Mouse (Mus musculus): Measurements from ENCODE around the gene Fbxl8.

Gene Fbxl8

DNA sequence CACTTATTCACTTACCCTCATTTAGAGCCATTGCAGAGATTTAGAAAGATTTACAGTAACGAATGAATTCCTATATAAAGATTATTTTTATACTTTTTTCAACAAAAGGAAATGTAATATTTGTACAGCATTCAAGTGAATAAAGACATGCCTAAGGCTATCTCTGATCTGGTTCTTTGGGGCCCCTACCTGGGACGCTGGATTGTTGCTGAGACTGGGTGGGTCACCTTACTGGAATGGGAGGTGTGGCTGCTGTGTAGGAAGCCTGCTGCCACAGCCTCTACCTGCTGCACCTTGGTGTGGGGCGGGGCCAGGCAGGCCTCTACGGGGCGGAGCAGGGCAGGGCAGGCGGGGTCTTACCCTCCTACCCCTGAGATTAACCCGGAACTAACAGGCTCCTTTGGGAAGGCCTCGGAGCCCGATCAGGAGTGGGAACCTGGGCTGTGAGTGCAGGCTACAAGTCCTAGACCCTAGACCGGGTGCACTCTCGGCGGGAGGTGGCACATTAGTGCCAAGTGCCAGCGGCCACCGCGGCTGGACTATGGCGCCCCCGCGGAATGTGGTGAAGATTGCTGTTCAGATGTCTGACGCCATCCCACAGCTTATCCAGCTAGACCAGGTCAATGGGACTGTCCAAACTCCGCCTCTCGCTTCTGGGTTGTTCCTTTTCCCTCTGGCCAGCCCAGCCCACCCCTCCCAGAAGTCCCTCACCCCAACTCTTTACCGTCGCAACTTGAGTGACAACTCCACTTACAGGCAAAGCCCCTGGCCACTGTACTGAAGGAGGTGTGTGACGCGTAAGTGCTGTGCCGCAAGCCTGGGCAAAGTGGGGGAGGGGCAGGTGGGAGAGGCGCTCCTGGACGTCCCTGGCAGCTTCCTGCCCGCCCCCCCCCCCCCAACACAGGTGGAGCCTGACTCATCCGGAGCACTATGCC lies 41.0 kb downstream of the Fbxl8 start, which contains the start of gene Elmo3:
Elmo3 (plus strand) TSS at position 391 of the 935 bp plus-strand sequence.
- DNase-seq: peak; percentile 78

DNA sequence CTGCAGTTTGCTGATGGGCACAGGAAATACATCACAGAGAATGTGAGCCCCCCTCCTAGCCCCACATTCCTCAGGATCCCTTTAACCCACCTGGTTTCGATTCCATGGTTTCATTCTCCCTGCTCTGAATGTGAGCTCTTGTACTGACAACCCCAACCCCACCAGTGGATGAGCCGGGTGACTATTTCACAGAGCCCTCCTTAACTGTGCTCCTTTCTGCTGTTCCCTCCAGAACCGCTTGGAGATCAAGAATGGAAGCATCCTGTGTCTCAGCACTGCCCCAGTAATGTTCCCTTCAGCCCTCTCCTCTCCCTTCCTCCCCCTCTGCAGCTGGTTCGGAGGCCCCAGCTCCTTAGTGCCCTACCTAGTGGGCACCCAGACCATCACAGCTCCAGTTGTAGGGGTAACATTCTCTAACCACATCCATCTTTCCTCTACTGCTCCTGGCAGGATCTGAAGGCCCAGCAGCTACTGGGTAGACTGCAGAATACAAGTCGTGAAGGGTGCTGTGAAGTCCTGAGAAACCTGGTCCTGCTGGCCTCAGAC lies 41.8 kb downstream of the Fbxl8 start:
- no peak for DNase-seq

DNA sequence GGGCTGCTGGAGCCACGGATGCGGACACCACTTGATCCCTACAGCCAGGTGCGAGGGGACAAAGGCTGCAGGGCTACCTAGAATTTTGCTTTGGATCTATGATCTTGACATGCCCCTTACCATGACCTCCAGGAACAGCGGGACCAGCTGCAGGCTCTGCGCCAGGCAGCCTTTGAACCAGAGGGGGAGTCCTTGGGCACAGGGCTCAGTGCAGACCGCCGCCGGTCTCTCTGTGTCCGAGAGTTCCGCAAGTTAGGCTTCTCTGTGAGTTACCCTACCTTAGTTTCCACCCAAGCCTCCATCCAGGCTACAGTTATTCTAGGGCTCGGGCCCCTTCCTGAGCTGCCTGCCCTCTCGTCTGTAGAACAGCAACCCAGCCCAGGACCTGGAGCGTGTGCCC lies 43.2 kb downstream of the Fbxl8 start:
- no peak for DNase-seq

DNA sequence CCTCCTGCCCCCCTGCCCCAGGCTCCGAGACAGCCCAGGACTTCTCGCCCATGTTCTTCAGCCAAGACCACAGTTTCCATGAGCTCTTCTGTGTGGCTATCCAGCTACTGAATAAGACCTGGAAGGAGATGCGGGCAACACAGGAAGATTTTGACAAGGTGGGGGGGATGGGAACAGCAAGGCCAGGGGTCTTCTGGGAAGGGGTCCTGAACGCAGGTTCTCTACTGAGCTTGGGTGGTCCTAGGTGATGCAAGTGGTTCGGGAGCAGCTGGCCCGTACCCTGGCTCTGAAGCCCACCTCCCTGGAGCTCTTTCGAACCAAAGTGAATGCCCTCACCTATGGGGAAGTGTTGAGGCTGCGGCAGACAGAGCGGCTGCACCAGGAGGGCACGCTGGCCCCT lies 44.0 kb downstream of the Fbxl8 start:
- no peak for DNase-seq

DNA sequence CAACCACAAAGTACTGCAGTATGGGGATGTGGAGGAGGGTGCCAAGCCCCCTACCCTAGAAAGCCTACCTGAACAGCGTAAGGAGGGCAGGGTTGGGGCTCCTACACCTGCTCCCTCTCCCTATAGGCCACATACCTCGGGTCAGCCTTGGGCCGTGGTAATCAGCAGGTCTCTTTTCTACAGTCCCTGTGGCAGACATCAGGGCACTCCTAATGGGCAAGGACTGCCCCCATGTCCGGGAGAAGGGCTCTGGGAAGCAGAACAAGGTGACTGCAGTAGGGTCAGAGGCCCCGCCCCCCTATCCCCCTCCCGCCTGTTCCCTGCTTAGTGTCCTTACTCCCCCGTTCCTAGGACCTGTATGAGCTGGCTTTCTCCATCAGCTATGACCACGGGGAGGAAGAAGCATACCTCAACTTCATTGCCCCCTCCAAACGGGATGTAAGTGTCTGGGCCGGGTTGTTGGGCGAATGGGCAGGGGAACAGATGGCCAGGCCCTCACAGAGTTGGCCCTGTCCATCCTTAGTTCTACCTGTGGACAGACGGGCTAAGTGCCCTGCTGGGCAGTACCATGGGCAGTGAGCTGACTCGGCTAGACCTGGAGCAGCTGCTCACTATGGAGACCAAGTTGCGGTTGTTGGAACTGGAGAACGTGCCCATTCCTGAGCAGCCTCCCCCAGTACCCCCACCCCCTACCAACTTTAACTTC lies 44.8 kb downstream of the Fbxl8 start:
- DNase-seq: no peak

DNA sequence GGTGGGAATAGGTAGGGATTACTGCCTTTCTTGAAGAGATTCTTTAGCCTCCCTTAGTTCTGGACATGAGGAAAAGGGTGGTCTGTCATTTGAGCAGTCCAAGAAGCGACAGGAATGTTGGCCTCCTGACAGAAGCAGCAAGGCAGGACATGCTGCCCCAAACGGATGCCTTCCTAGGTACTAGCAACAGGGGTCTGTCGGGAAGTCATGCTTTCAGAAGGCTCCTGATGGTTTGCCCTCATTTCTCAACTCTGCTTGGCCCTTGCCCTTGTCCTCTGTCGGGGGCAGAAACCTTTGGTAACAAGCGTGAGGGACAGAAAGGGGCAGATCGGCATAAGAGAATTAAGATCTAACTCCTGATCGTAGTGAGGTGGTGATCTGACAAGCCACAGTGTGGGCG lies 45.7 kb downstream of the Fbxl8 start:
- DNase-seq: no peak

DNA sequence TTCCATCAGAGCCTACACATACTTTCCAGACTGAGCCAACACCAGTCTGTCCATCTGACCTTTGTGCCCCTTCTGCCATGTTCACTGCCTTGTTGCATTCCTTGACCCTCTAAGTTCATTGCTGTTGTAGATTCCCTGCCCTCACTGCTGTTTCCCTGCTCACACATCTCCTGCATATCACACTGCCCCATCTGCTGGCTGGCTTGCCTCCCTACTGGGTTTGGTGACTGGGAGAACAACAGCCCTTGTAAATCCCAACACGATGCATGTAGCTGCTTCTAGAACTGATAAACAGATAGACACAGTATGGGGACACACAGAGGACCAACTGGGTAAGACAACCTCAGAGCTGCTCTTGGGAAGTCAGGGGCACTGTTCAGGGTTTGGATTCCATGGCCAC lies 47.3 kb downstream of the Fbxl8 start:
- no peak for DNase-seq

DNA sequence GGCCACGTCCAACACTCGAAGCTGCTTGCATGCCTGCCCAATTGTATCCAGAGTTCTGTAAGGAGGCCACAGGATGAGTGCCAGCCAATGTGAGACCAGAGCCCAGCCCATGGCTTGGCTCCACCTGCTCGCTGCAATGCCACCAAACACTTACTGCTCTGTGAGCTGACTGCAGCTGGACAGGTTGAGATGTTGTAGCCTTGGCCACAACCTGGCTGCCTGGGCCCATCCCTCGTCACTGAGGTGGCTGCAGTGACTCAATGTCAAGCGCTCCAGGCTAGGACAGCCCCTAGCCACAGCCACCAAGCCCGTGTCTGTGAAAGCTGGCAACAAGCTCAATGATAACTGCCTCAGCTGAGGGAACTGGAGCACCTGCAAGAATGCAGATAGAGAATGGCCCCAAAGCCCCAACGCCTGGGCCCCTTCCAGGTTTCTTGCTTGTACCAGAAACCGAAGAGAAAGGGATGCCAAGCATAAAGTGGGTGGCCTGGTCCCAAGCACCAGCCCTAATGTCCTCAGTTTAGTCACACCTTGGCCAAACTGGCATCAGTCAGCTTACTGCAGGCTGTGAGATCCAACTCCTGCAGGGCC lies 48.5 kb downstream of the Fbxl8 start:
- no peak for DNase-seq

DNA sequence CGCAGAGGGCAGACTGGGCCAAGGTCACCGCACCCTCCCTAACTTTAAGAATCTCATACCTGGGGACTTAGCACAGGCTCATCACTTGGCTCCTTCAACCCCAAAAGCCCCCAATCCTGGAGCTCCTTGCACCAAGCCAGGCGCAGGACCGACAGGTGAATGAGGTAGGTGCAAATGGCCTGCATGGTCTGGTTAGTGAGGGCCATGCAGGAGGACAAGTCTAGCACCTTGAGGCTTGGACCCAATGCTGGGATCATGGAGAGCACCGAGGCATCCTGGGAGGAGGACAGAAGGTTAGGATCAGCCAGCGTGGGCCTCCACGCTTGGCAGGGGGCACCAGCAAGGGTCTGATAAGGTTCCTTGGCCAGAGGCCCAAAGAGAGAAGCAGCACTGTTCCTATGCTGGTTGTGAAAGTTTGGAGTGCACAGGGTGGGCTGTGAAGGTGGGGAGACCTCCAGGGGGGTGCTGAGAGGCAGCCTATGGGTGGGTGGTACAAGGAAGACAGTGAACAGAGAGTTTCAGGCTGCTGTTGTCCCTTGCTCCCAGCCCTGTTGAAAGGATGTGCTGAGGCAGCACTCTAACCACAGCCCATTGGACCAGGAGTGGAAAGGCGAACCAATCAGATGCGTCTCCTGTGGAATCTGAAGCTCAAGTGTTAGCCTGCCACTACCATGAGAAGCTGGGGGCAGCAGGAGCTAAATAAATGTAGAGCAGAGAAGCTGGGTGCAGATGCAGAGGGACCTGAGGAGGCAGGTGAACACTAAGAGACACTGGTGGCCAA lies 49.4 kb downstream of the Fbxl8 start:
- no peak for DNase-seq

DNA sequence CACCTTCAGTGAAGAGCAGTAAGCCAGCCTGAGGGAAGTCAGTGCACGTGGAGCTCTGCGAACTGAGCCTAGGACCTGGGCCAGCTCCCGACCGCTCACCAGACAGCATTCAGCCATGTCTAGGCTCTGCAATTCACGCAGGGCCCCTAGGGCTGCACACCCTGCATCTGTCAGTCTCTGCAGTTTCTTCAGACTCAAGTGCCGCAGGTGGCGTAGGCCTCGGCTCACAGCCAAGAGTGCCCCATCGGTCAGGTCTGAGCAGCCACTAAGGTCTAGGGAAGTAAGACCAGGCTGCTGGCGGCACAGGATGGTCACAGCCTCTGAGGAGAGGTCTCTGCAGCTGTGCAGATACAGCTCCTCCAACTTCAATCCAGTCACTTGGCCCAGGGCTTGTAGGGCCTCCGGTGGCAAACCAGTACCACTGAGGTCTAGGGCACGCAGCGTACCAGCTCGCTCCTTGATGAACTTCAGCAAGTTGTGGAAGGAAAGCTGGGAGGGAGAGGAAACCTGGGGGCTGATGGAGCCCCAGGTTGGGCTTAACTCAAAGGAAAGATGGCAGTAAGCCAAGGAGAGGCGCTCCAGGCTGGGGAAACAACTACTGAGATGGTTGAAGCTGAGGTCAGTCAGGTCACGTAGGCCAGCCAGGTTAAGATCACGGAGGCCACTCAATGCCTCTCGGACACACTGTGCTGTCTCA lies 50.8 kb downstream of the Fbxl8 start:
- DNase-seq: no peak

DNA sequence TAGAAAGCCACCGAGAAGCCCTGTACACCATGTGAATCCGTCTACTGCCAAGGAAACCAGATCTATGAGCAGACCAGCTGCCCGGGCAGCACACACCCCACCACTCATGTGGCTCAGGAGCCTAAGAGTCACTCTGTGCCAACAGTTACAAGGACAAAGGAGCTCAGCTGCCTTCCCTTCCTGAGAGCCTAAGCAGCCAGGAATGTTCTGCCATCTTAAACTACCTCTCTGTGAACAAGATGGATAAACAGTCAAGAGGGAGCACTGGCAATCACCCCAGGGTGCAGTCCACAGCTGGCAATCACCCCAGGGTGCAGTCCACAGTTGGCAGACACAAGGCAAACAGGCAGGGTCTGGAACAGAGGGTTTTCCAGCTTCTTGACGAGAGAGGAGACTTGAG lies 53.5 kb downstream of the Fbxl8 start:
- no peak for DNase-seq

DNA sequence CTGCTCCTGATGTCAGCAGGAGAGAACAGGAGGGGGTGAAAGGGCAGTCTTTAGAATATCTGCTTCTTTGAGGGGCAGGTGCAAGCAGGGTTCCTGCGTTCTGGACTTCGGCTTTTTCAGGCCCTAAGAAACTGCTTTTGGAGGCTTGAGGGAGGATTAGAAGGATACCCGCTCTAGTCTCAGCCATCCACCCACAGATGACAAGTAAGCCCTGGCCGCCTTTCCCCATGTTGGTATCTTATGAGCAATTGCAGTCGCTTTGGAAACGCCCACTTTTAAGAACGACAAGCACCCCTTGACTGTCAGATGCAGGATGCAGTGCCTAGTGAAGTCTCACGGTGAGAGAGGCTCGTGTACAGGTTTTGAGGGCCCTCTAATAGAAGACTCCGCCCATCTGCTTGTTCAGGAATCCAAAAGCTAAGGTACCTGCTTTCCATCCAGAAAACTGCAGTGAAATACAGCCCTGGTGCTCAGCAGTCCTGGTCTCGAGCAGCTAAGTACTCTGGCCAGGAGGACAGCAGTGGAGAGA lies 54.3 kb downstream of the Fbxl8 start:
- DNase-seq: no peak

All from right cerebral cortex, postnatal 14 days (tissue).